Mouse (Mus musculus): ENCODE data around the gene Nufip2. TPM values are rescaled to one million over a fixed set of nuclear protein-coding genes. Genes with fewer than 3 reads are reported as not detected.

Gene Nufip2
- polyA plus RNA-seq, 1 experiment from 2014 or later, result 4.1 TPM

GRCm38 (mm10) chr11:77680018-77680417, 5.9 kb upstream of the Nufip2 start:
- no peak overlapping the region for H3K4me3 ChIP-seq (ENCODE audit: low read depth, low read length)
- H3K9ac ChIP-seq (replicated peaks; ENCODE audit: low read depth), result no peak overlapping the region
- TF ChIP-seq EP300 (IDR thresholded peaks at IDR 0.05), result no peak
- no peak for TF ChIP-seq CTCF (IDR thresholded peaks at IDR 0.05)
- DNase-seq (ENCODE audit: low spot score) (no peak), ATAC-seq (no peak)
- no peaks in the 10 kb centered on the region for H3K27me3 ChIP-seq (replicated peaks; ENCODE audit: insufficient read depth, low read length)
- no peaks in the 10 kb centered on the region for H3K36me3 ChIP-seq (ENCODE audit: insufficient read depth, low read length)
- no peak overlapping the region for H3K27ac ChIP-seq (ENCODE audit: low read length)
- H3K4me2 ChIP-seq (replicated peaks; ENCODE audit: low read depth, low read length), result no peak overlapping the region
- H3K4me1 ChIP-seq (ENCODE audit: insufficient read depth, low read depth, low read length), result no peaks in the 10 kb centered on the region
- no peaks in the 10 kb centered on the region for H3K9me3 ChIP-seq (ENCODE audit: low read length)
- 33% methylated on average over 2 of the region's 2 CpGs for WGBS

GRCm38 (mm10) chr11:77684896-77685295, 1.1 kb upstream of the Nufip2 start:
- Histone ChIP-seq H3K36me3 (ENCODE audit: insufficient read depth, low read length) (no peaks in the 10 kb centered on the region), H3K4me2 (replicated peaks; ENCODE audit: low read depth, low read length) (no peak overlapping the region; the same call in 1 of the 2 replicates), H3K9me3 (ENCODE audit: low read length) (no peaks in the 10 kb centered on the region), H3K4me1 (ENCODE audit: insufficient read depth, low read depth, low read length) (peaks cover 5% of the 10 kb centered on the region; the same call in 1 of the 2 replicates), H3K9ac (replicated peaks; ENCODE audit: low read depth) (no peak overlapping the region), H3K27me3 (replicated peaks; ENCODE audit: insufficient read depth, low read length) (no peaks in the 10 kb centered on the region), H3K4me3 (ENCODE audit: low read depth, low read length) (no peak overlapping the region), H3K27ac (ENCODE audit: low read length) (no peak overlapping the region)
- no peak for ATAC-seq
- DNase-seq (ENCODE audit: low spot score), result no peak
- no peak for TF ChIP-seq EP300 (IDR thresholded peaks at IDR 0.05)
- TF ChIP-seq CTCF (IDR thresholded peaks at IDR 0.05), result no peak
- 59% methylated on average over 2 of the region's 2 CpGs for WGBS

GRCm38 (mm10) chr11:77686346-77686840, 438 bp downstream of the Nufip2 start:
- Histone ChIP-seq H3K27ac (ENCODE audit: low read length) (peak overlapping the region; percentile 100), H3K9ac (replicated peaks; ENCODE audit: low read depth) (peak overlapping the region; percentile 98), H3K4me1 (ENCODE audit: insufficient read depth, low read depth, low read length) (peaks cover 5% of the 10 kb centered on the region; the same call in 1 of the 2 replicates), H3K9me3 (ENCODE audit: low read length) (no peaks in the 10 kb centered on the region), H3K4me2 (replicated peaks; ENCODE audit: low read depth, low read length) (peak overlapping the region; percentile 63), H3K4me3 (ENCODE audit: low read depth, low read length) (peak overlapping the region; percentile 99), H3K27me3 (replicated peaks; ENCODE audit: insufficient read depth, low read length) (no peaks in the 10 kb centered on the region), H3K36me3 (ENCODE audit: insufficient read depth, low read length) (no peaks in the 10 kb centered on the region)
- TF ChIP-seq EP300 (IDR thresholded peaks at IDR 0.05), result no peak
- TF ChIP-seq CTCF (IDR thresholded peaks at IDR 0.05), result no peak
- ATAC-seq (peak; percentile 19), DNase-seq (ENCODE audit: low spot score) (peak; percentile 60)
- WGBS, result under 1% methylated on average over 27 of the region's 30 CpGs

- 0% methylated on average over 43 of the region's 76 CpGs for WGBS
- ATAC-seq (peak; percentile 32), DNase-seq (ENCODE audit: low spot score) (peak; percentile 82)
Observed at GRCm38 (mm10) chr11:77686841-77687540, 1.0 kb downstream of the Nufip2 start.

GRCm38 (mm10) chr11:77687541-77688131, 1.7 kb downstream of the Nufip2 start:
- ATAC-seq, result no peak
- peak; percentile 78 for DNase-seq (ENCODE audit: low spot score)
- Histone ChIP-seq H3K27ac (ENCODE audit: low read length) (peak overlapping the region; percentile 100), H3K36me3 (ENCODE audit: insufficient read depth, low read length) (peaks cover 4% of the 10 kb centered on the region; the same call in 1 of the 2 replicates), H3K4me1 (ENCODE audit: insufficient read depth, low read depth, low read length) (peaks cover 5% of the 10 kb centered on the region), H3K4me3 (ENCODE audit: low read depth, low read length) (peak overlapping the region; percentile 99), H3K27me3 (replicated peaks; ENCODE audit: insufficient read depth, low read length) (no peaks in the 10 kb centered on the region), H3K4me2 (replicated peaks; ENCODE audit: low read depth, low read length) (peak overlapping the region; percentile 63), H3K9ac (replicated peaks; ENCODE audit: low read depth) (peak overlapping the region; percentile 98), H3K9me3 (ENCODE audit: low read length) (no peaks in the 10 kb centered on the region)
- TF ChIP-seq CTCF (IDR thresholded peaks at IDR 0.05) (no peak), EP300 (IDR thresholded peaks at IDR 0.05) (peak; percentile 17; the same call in 1 of the 2 replicates)
- under 1% methylated on average over 17 of the region's 40 CpGs for WGBS

More at GRCm38 (mm10) chr11:77686841-77687540, 1.0 kb downstream of the Nufip2 start:
- Histone ChIP-seq H3K4me3 (ENCODE audit: low read depth, low read length) (peak overlapping the region; percentile 99), H3K4me2 (replicated peaks; ENCODE audit: low read depth, low read length) (peak overlapping the region; percentile 63), H3K36me3 (ENCODE audit: insufficient read depth, low read length) (no peaks in the 10 kb centered on the region; the same call in 1 of the 2 replicates), H3K9me3 (ENCODE audit: low read length) (no peaks in the 10 kb centered on the region), H3K9ac (replicated peaks; ENCODE audit: low read depth) (peak overlapping the region; percentile 98), H3K27ac (ENCODE audit: low read length) (peak overlapping the region; percentile 100), H3K4me1 (ENCODE audit: insufficient read depth, low read depth, low read length) (peaks cover 5% of the 10 kb centered on the region; the same call in 1 of the 2 replicates), H3K27me3 (replicated peaks; ENCODE audit: insufficient read depth, low read length) (no peaks in the 10 kb centered on the region)
- TF ChIP-seq EP300 (IDR thresholded peaks at IDR 0.05) (no peak), CTCF (IDR thresholded peaks at IDR 0.05) (no peak)

- no peak overlapping the region for H3K4me2 ChIP-seq (replicated peaks; ENCODE audit: low read depth, low read length)
- ATAC-seq, result no peak
Observed at GRCm38 (mm10) chr11:77693026-77693425, 7.1 kb downstream of the Nufip2 start.

More at GRCm38 (mm10) chr11:77693026-77693425, 7.1 kb downstream of the Nufip2 start:
- no peak overlapping the region for H3K4me3 ChIP-seq (ENCODE audit: low read depth, low read length)
- no peak overlapping the region for H3K9ac ChIP-seq (replicated peaks; ENCODE audit: low read depth)
- H3K9me3 ChIP-seq (ENCODE audit: low read length), result no peaks in the 10 kb centered on the region
- WGBS, result 85% methylated on average over 3 of the region's 3 CpGs
- H3K27me3 ChIP-seq (replicated peaks; ENCODE audit: insufficient read depth, low read length), result no peaks in the 10 kb centered on the region
- no peak for DNase-seq (ENCODE audit: low spot score)
- H3K27ac ChIP-seq (ENCODE audit: low read length), result no peak overlapping the region
- peaks cover 8% of the 10 kb centered on the region for H3K4me1 ChIP-seq (ENCODE audit: insufficient read depth, low read depth, low read length)
- H3K36me3 ChIP-seq (ENCODE audit: insufficient read depth, low read length), result peaks cover 15% of the 10 kb centered on the region; the same call in 1 of the 2 replicates
- TF ChIP-seq EP300 (IDR thresholded peaks at IDR 0.05) (no peak), CTCF (IDR thresholded peaks at IDR 0.05) (no peak)
